ENCODE assay signal across 9 mouse cellular contexts in the genomic region with DNA sequence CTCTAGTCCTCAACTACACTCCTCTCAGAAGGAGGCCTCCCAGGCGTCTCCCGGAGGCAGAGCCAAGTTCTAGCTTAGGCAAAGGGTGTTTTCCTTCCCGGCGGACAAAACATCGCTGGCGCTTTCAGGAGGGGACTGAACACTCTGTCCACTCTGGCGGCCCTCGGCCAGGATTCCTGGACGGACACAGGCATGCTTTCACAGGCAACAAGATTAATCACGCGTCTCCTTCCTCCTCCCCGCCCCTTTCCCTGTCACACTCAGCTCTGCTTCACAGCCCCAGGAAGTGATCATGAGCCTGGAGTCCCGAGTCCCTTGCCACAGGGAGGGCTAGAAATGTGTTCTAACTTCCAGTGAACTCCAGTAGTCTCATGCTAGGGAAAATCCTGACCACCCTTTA.
DNase-seq lines count a peak whose midpoint lies in the region; ATAC-seq lines count a peak whose summit lies in the region.
"Had no signal": no experiment of that assay in that cellular context is flagged by ENCODE, and none has a peak within 500 bp of the region (broad histone marks: within the 10 kb centered on the region; RNA-seq: fewer than 3 reads in every experiment).

No protein-coding gene starts in this region.

- H3K4me1 ChIP-seq in embryonic facial prominence, embryonic 14.5 days (ENCODE audit: control insufficient read depth, insufficient read depth, low read length) = peaks cover 52% of the 10 kb centered on the region
- peaks cover 49% of the 10 kb centered on the region for H3K4me1 ChIP-seq in heart, embryonic 15.5 days (replicated peaks)
- peaks cover 69% of the 10 kb centered on the region for H3K4me1 ChIP-seq in kidney, embryonic 15.5 days
- H3K4me1 ChIP-seq: liver, embryonic 13.5 days had no signal

- no peak overlapping the region for H3K9ac ChIP-seq in embryonic facial prominence, embryonic 14.5 days (ENCODE audit: low read depth, low read length)
- peak overlapping the region; percentile 34; the same call in 1 of the 2 replicates for H3K9ac ChIP-seq in heart, embryonic 15.5 days
- H3K9ac ChIP-seq in kidney, embryonic 15.5 days = 0 out of 2 replicates have a peak overlapping the region, but pooled peaks have one; percentile 3
- H3K9ac ChIP-seq: liver, embryonic 13.5 days had no signal

- H3K27me3 ChIP-seq in embryonic facial prominence, embryonic 14.5 days (replicated peaks; ENCODE audit: control insufficient read depth, insufficient read depth, low read length) = no peaks in the 10 kb centered on the region
- H3K27me3 ChIP-seq in heart, embryonic 15.5 days = no peaks in the 10 kb centered on the region
- H3K27me3 ChIP-seq in kidney, embryonic 15.5 days = no peaks in the 10 kb centered on the region

- H3K4me2 ChIP-seq in embryonic facial prominence, embryonic 14.5 days (ENCODE audit: low read depth, low read length) = no peak overlapping the region
- peak overlapping the region; percentile 21; the same call in 1 of the 2 replicates for H3K4me2 ChIP-seq in heart, embryonic 15.5 days
- H3K4me2 ChIP-seq in kidney, embryonic 15.5 days = peak overlapping the region; percentile 40
- H3K4me2 ChIP-seq: liver, embryonic 13.5 days had no signal

- no peaks in the 10 kb centered on the region for H3K36me3 ChIP-seq in embryonic facial prominence, embryonic 14.5 days (ENCODE audit: control insufficient read depth, insufficient read depth, low read length)
- no peaks in the 10 kb centered on the region for H3K36me3 ChIP-seq in heart, embryonic 15.5 days
- no peaks in the 10 kb centered on the region for H3K36me3 ChIP-seq in kidney, embryonic 15.5 days
- H3K36me3 ChIP-seq: liver, embryonic 13.5 days had no signal

- H3K4me3 ChIP-seq in embryonic facial prominence, embryonic 14.5 days (ENCODE audit: low read depth, low read length) = no peak overlapping the region
- H3K4me3 ChIP-seq in heart, embryonic 15.5 days = no peak overlapping the region
- no peak overlapping the region for H3K4me3 ChIP-seq in kidney, embryonic 15.5 days (replicated peaks)
- H3K4me3 ChIP-seq: liver, embryonic 13.5 days had no signal

- ATAC-seq in embryonic facial prominence, embryonic 14.5 days (ENCODE audit: low read depth) = no peak
- ATAC-seq in heart, embryonic 15.5 days (replicated peaks; ENCODE audit: insufficient number of reproducible peaks, insufficient read depth, low FRiP score, low read depth) = peak; percentile 59
- peak; percentile 73 for ATAC-seq in kidney, embryonic 15.5 days (replicated peaks; ENCODE audit: low FRiP score)

- H3K9me3 ChIP-seq in embryonic facial prominence, embryonic 14.5 days (ENCODE audit: control insufficient read depth, low read length) = no peaks in the 10 kb centered on the region
- H3K9me3 ChIP-seq in heart, embryonic 15.5 days (replicated peaks) = no peaks in the 10 kb centered on the region
- no peaks in the 10 kb centered on the region for H3K9me3 ChIP-seq in kidney, embryonic 15.5 days (replicated peaks)
- H3K9me3 ChIP-seq: liver, embryonic 13.5 days had no signal

- H3K27ac ChIP-seq in embryonic facial prominence, embryonic 14.5 days (replicated peaks; ENCODE audit: low read depth, low read length) = peak overlapping the region; percentile 77
- H3K27ac ChIP-seq in heart, embryonic 15.5 days = peak overlapping the region; percentile 71
- peak overlapping the region; percentile 97 for H3K27ac ChIP-seq in kidney, embryonic 15.5 days

- 28% methylated on average over 12 of the region's 13 CpGs for WGBS in embryonic facial prominence, embryonic 14.5 days
- 11% methylated on average over 13 of the region's 13 CpGs for WGBS in heart, embryonic 15.5 days
- whole genome bisulfite sequencing in kidney, embryonic 15.5 days = 2% methylated on average over 13 of the region's 13 CpGs

- DNase-seq in right cerebral cortex, adult 2 months (ENCODE audit: low spot score in 2 of 2) = peak; percentile 10 to 52
- no peak for DNase-seq in right cerebral cortex, postnatal 14 days
- DNase-seq in embryonic facial prominence, embryonic 14.5 days (ENCODE audit: low spot score) = peak; percentile 49
- DNase-seq in lung, adult 18-20 months = peak; percentile 92 to 95
- DNase-seq in skeletal muscle tissue, adult 2 months (ENCODE audit: low read depth, low spot score) = peak; percentile 92
- DNase-seq in natural killer cell, adult 2 months (ENCODE audit: low spot score in 2 of 2) = no peak
- DNase-seq: liver, embryonic 13.5 days had no signal

Comparison
In these comparisons a context has a peak if more than half of its experiments do, and no peak if none do; other contexts are left out.
1. DNase-seq: peak in right cerebral cortex, adult 2 months (2 of 2), embryonic facial prominence, embryonic 14.5 days (single experiment), lung, adult 18-20 months (2 of 2) and skeletal muscle tissue, adult 2 months (single experiment); none in right cerebral cortex, postnatal 14 days (single experiment) and natural killer cell, adult 2 months (0 of 2).
2. Peak in every context shown above with its lines, with median percentiles within 50 percentile points of each other: H3K27ac ChIP-seq.